Mouse (Mus musculus): ENCODE measurements at regions not wholly inside any gene's neighbourhood (a gene's known extent, or its start where the extent isn't known, plus 50 kb on each side); places are given as distances from the start of the nearest gene placed in this dataset.
"Not testable (repeated sequence)": the region's sequence is repeated elsewhere in the genome, so short reads cannot be mapped to it uniquely, and the experiment has no call there.

GRCm38 (mm10) chr1:140693482-140693881 lies 447.5 kb downstream of the Kcnt2 start:
- WGBS, result 94% methylated on average over 7 of the region's 7 CpGs

GRCm38 (mm10) chr1:140730189-140730588 lies 484.2 kb downstream of the Kcnt2 start:
- no peak for DNase-seq (ENCODE audit: low spot score)
- ATAC-seq, result no peak

More at GRCm38 (mm10) chr1:140693482-140693881, 447.5 kb downstream of the Kcnt2 start:
- H3K27ac ChIP-seq (ENCODE audit: low read depth, low read length), result no peak overlapping the region
- H3K9me3 ChIP-seq (replicated peaks; ENCODE audit: control insufficient read depth, low read length), result no peaks in the 10 kb centered on the region
- H3K27me3 ChIP-seq (replicated peaks; ENCODE audit: control insufficient read depth, insufficient read depth, low read length), result no peaks in the 10 kb centered on the region
- H3K4me3 ChIP-seq (ENCODE audit: low read depth, low read length), result no peak overlapping the region
- H3K36me3 ChIP-seq (ENCODE audit: control insufficient read depth, insufficient read depth, low read length), result no peaks in the 10 kb centered on the region
- DNase-seq (ENCODE audit: low spot score) (no peak), ATAC-seq (no peak)
- H3K4me2 ChIP-seq (ENCODE audit: low read length), result no peak overlapping the region
- no peak overlapping the region for H3K9ac ChIP-seq (ENCODE audit: low read length)
- no peaks in the 10 kb centered on the region for H3K4me1 ChIP-seq (ENCODE audit: control insufficient read depth, insufficient read depth, low read length)

GRCm38 (mm10) chr1:140739001-140739728 lies 493.2 kb downstream of the Kcnt2 start:
- ATAC-seq (no peak), DNase-seq (ENCODE audit: low spot score) (no peak)
- Histone ChIP-seq H3K4me1 (ENCODE audit: control insufficient read depth, insufficient read depth, low read length) (no peaks in the 10 kb centered on the region), H3K9ac (ENCODE audit: low read length) (no peak overlapping the region), H3K27me3 (replicated peaks; ENCODE audit: control insufficient read depth, insufficient read depth, low read length) (no peaks in the 10 kb centered on the region), H3K4me3 (ENCODE audit: low read depth, low read length) (no peak overlapping the region), H3K36me3 (ENCODE audit: control insufficient read depth, insufficient read depth, low read length) (no peaks in the 10 kb centered on the region), H3K4me2 (ENCODE audit: low read length) (no peak overlapping the region), H3K27ac (ENCODE audit: low read depth, low read length) (no peak overlapping the region), H3K9me3 (replicated peaks; ENCODE audit: control insufficient read depth, low read length) (no peaks in the 10 kb centered on the region)
- WGBS, result 84% methylated on average over 3 of the region's 3 CpGs

More at GRCm38 (mm10) chr1:140730189-140730588, 484.2 kb downstream of the Kcnt2 start:
- no peak overlapping the region for H3K4me2 ChIP-seq (ENCODE audit: low read length)
- H3K4me3 ChIP-seq (ENCODE audit: low read depth, low read length), result no peak overlapping the region
- no peak overlapping the region for H3K9ac ChIP-seq (ENCODE audit: low read length)
- no peak overlapping the region for H3K27ac ChIP-seq (ENCODE audit: low read depth, low read length)
- WGBS, result 82% methylated on average over 1 of the region's 1 CpGs
- H3K27me3 ChIP-seq (replicated peaks; ENCODE audit: control insufficient read depth, insufficient read depth, low read length), result no peaks in the 10 kb centered on the region
- no peaks in the 10 kb centered on the region for H3K4me1 ChIP-seq (ENCODE audit: control insufficient read depth, insufficient read depth, low read length)
- no peaks in the 10 kb centered on the region for H3K36me3 ChIP-seq (ENCODE audit: control insufficient read depth, insufficient read depth, low read length)
- no peaks in the 10 kb centered on the region for H3K9me3 ChIP-seq (replicated peaks; ENCODE audit: control insufficient read depth, low read length)

- H3K9ac ChIP-seq (ENCODE audit: low read length), result no peak overlapping the region
- H3K36me3 ChIP-seq (ENCODE audit: control insufficient read depth, insufficient read depth, low read length), result no peaks in the 10 kb centered on the region
- no peak for ATAC-seq
- no peaks in the 10 kb centered on the region for H3K27me3 ChIP-seq (replicated peaks; ENCODE audit: control insufficient read depth, insufficient read depth, low read length)
- DNase-seq (ENCODE audit: low spot score), result no peak
- WGBS, result 50% methylated on average over 1 of the region's 1 CpGs
- H3K4me3 ChIP-seq (ENCODE audit: low read depth, low read length), result no peak overlapping the region
- no peaks in the 10 kb centered on the region for H3K9me3 ChIP-seq (replicated peaks; ENCODE audit: control insufficient read depth, low read length)
- no peak overlapping the region for H3K27ac ChIP-seq (ENCODE audit: low read depth, low read length)
- H3K4me1 ChIP-seq (ENCODE audit: control insufficient read depth, insufficient read depth, low read length), result no peaks in the 10 kb centered on the region
- no peak overlapping the region for H3K4me2 ChIP-seq (ENCODE audit: low read length)
Observed at GRCm38 (mm10) chr1:140740081-140740480, 494.1 kb downstream of the Kcnt2 start.

- H3K36me3 ChIP-seq (ENCODE audit: control insufficient read depth, insufficient read depth, low read length), result no peaks in the 10 kb centered on the region
- DNase-seq (ENCODE audit: low spot score) (peak; percentile 63), ATAC-seq (no peak)
- H3K4me1 ChIP-seq (ENCODE audit: control insufficient read depth, insufficient read depth, low read length), result no peaks in the 10 kb centered on the region
- WGBS, result 2% methylated on average over 3 of the region's 3 CpGs
- H3K9ac ChIP-seq (ENCODE audit: low read length), result no peak overlapping the region
- H3K27ac ChIP-seq (ENCODE audit: low read depth, low read length), result no peak overlapping the region
- no peaks in the 10 kb centered on the region for H3K9me3 ChIP-seq (replicated peaks; ENCODE audit: control insufficient read depth, low read length)
- no peaks in the 10 kb centered on the region for H3K27me3 ChIP-seq (replicated peaks; ENCODE audit: control insufficient read depth, insufficient read depth, low read length)
- no peak overlapping the region for H3K4me2 ChIP-seq (ENCODE audit: low read length)
- no peak overlapping the region for H3K4me3 ChIP-seq (ENCODE audit: low read depth, low read length)
Observed at GRCm38 (mm10) chr1:140748011-140748410, 502.1 kb downstream of the Kcnt2 start.

DNA sequence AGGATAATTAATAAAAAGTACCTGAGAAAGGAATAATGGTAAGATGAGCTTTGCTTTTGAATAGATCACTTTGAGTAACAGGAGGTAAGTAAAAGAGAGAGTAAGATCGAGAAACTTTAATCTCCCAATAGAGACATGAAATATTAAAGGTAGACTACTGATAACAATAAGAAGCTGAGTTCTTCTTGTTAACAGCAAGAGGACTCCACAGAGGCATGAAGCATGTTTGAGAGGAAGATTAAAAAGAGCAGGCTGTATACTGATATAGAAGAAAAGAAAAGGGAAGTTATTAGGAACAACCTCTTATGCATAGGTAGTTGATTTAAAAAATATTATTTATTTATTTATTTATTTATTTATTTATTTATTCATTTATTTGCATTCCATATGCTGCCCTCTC lies 519.9 kb downstream of the Kcnt2 start:
- Histone ChIP-seq H3K4me1 (ENCODE audit: control insufficient read depth, insufficient read depth, low read length) (no peaks in the 10 kb centered on the region), H3K9me3 (replicated peaks; ENCODE audit: control insufficient read depth, low read length) (no peaks in the 10 kb centered on the region), H3K4me3 (ENCODE audit: low read depth, low read length) (no peak overlapping the region), H3K9ac (ENCODE audit: low read length) (no peak overlapping the region), H3K27ac (ENCODE audit: low read depth, low read length) (no peak overlapping the region), H3K27me3 (replicated peaks; ENCODE audit: control insufficient read depth, insufficient read depth, low read length) (no peaks in the 10 kb centered on the region), H3K36me3 (ENCODE audit: control insufficient read depth, insufficient read depth, low read length) (no peaks in the 10 kb centered on the region), H3K4me2 (ENCODE audit: low read length) (no peak overlapping the region)
- ATAC-seq, result no peak
- DNase-seq (ENCODE audit: low spot score), result no peak
- WGBS, result 93% methylated on average over 1 of the region's 1 CpGs

- not testable (repeated sequence) for ATAC-seq; H3K4me3 ChIP-seq (ENCODE audit: low read depth, low read length)
Observed at GRCm38 (mm10) chr1:140773769-140774168, 527.8 kb downstream of the Kcnt2 start.

DNA sequence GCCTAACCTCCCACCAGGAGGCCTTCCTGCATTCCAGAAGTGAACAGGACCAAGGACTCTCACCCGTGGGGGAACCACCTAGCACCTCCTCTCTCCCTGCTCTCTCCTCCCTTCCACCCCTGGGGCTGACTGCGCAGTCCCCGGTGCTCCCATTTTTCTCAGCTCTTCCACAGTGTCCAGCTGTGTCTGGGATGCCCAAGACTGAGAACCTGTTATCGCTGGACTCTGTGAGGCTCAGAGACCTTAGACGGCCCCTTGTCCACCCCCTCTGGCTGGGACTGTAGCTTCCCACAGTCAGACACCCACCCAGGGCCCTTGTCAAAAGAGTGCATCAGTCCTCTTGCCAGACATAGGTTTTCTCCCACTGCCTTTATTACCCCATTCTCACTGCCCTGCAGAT lies 564.2 kb downstream of the Kcnt2 start:
- Histone ChIP-seq H3K4me2 (ENCODE audit: low read length) (no peak overlapping the region), H3K27ac (ENCODE audit: low read depth, low read length) (no peak overlapping the region), H3K9me3 (replicated peaks; ENCODE audit: control insufficient read depth, low read length) (no peaks in the 10 kb centered on the region), H3K9ac (ENCODE audit: low read length) (no peak overlapping the region), H3K4me1 (ENCODE audit: control insufficient read depth, insufficient read depth, low read length) (no peaks in the 10 kb centered on the region), H3K27me3 (replicated peaks; ENCODE audit: control insufficient read depth, insufficient read depth, low read length) (no peaks in the 10 kb centered on the region), H3K36me3 (ENCODE audit: control insufficient read depth, insufficient read depth, low read length) (no peaks in the 10 kb centered on the region), H3K4me3 (ENCODE audit: low read depth, low read length) (no peak overlapping the region)
- 82% methylated on average over 5 of the region's 5 CpGs for WGBS
- ATAC-seq, result no peak
- DNase-seq (ENCODE audit: low spot score), result no peak

More at GRCm38 (mm10) chr1:140773769-140774168, 527.8 kb downstream of the Kcnt2 start:
- not testable (repeated sequence) for H3K4me1 ChIP-seq (ENCODE audit: control insufficient read depth, insufficient read depth, low read length); H3K9ac ChIP-seq (ENCODE audit: low read length); H3K9me3 ChIP-seq (replicated peaks; ENCODE audit: control insufficient read depth, low read length); H3K4me2 ChIP-seq (ENCODE audit: low read length); H3K27me3 ChIP-seq (replicated peaks; ENCODE audit: control insufficient read depth, insufficient read depth, low read length); H3K27ac ChIP-seq (ENCODE audit: low read depth, low read length); H3K36me3 ChIP-seq (ENCODE audit: control insufficient read depth, insufficient read depth, low read length); DNase-seq (ENCODE audit: low spot score)
- WGBS, result 85% methylated on average over 4 of the region's 4 CpGs

GRCm38 (mm10) chr1:140838766-140839165 lies 592.8 kb downstream of the Kcnt2 start:
- ATAC-seq, result peak; percentile 62
- Histone ChIP-seq H3K27ac (ENCODE audit: low read depth, low read length) (no peak overlapping the region), H3K27me3 (replicated peaks; ENCODE audit: control insufficient read depth, insufficient read depth, low read length) (no peaks in the 10 kb centered on the region), H3K4me1 (ENCODE audit: control insufficient read depth, insufficient read depth, low read length) (no peaks in the 10 kb centered on the region), H3K4me3 (ENCODE audit: low read depth, low read length) (no peak overlapping the region), H3K9ac (ENCODE audit: low read length) (no peak overlapping the region), H3K36me3 (ENCODE audit: control insufficient read depth, insufficient read depth, low read length) (no peaks in the 10 kb centered on the region), H3K9me3 (replicated peaks; ENCODE audit: control insufficient read depth, low read length) (no peaks in the 10 kb centered on the region), H3K4me2 (ENCODE audit: low read length) (no peak overlapping the region)
- whole genome bisulfite sequencing, result 74% methylated on average over 4 of the region's 4 CpGs
- DNase-seq (ENCODE audit: low spot score), result peak; percentile 14

Measured in forebrain, embryonic 14.5 days (tissue).